Mouse (Mus musculus): Measurements from ENCODE around the gene Olfr984.

Gene Olfr984

DNA sequence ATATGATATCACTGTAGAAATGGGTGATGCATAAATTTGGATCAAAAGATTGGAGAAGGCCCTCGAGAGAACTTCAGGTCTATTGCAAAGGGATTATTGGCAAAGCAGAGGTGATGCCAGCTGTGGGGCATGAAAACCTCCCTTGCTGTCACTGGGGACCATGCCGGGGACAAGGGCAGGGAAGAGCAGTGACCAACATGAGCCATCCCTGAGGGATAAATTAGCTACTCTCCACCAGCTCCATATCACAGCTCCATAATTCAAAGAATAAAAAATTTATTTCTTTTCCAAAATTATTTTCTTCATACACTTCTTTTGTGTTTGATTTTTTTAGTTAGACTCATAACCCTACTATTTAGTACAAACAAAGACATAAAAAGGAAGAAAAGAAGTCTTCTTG is at the start of gene Olfr984:
Olfr984 (minus strand) TSS at position 101 of the 400 bp plus-strand sequence.
- H3K36me3 ChIP-seq (ENCODE audit: control insufficient read depth, insufficient read depth, low read length, poor library complexity, severe bottlenecking) = no peaks in the 10 kb centered on the region
- DNase-seq (ENCODE audit: low read depth, low spot score) = no peak
- no peaks in the 10 kb centered on the region for H3K27me3 ChIP-seq (ENCODE audit: control insufficient read depth, insufficient read depth, low read length, poor library complexity, severe bottlenecking)

GRCm38 (mm10) chr9:40155118-40155644 is 41.2 kb upstream of the Olfr984 start:
- Histone ChIP-seq H3K27me3 (ENCODE audit: control insufficient read depth, insufficient read depth, low read length, poor library complexity, severe bottlenecking) (no peaks in the 10 kb centered on the region), H3K36me3 (ENCODE audit: control insufficient read depth, insufficient read depth, low read length, poor library complexity, severe bottlenecking) (no peaks in the 10 kb centered on the region)
- DNase-seq (ENCODE audit: low read depth, low spot score) = no peak

- DNase-seq (ENCODE audit: low read depth, low spot score) = no peak
- no peaks in the 10 kb centered on the region for H3K36me3 ChIP-seq (ENCODE audit: control insufficient read depth, insufficient read depth, low read length, poor library complexity, severe bottlenecking)
- H3K27me3 ChIP-seq (ENCODE audit: control insufficient read depth, insufficient read depth, low read length, poor library complexity, severe bottlenecking) = no peaks in the 10 kb centered on the region
Measured at GRCm38 (mm10) chr9:40141544-40141943, 27.5 kb upstream of the Olfr984 start.

DNA sequence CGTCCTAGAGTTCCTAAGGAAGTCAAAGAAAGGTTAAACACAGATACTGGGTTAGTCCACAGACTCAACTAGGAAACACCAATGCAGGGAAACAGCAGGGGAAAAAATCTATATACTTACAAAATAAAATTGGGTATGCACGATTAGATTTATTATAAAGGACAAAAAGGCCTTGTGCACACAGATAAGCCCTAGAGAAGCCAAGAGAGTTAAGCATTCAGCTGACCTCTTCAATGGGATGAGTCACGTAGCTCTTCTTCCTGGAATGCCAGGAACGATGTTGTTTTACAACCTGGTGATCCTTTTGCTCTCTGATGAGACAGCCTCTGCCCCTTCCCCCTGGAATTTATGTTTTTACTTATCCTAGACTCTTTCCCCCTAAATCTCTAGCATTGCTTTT is 25.5 kb upstream of the Olfr984 start:
- DNase-seq (ENCODE audit: low read depth, low spot score) = no peak
- H3K27me3 ChIP-seq (ENCODE audit: control insufficient read depth, insufficient read depth, low read length, poor library complexity, severe bottlenecking) = no peaks in the 10 kb centered on the region
- no peaks in the 10 kb centered on the region for H3K36me3 ChIP-seq (ENCODE audit: control insufficient read depth, insufficient read depth, low read length, poor library complexity, severe bottlenecking)

DNA sequence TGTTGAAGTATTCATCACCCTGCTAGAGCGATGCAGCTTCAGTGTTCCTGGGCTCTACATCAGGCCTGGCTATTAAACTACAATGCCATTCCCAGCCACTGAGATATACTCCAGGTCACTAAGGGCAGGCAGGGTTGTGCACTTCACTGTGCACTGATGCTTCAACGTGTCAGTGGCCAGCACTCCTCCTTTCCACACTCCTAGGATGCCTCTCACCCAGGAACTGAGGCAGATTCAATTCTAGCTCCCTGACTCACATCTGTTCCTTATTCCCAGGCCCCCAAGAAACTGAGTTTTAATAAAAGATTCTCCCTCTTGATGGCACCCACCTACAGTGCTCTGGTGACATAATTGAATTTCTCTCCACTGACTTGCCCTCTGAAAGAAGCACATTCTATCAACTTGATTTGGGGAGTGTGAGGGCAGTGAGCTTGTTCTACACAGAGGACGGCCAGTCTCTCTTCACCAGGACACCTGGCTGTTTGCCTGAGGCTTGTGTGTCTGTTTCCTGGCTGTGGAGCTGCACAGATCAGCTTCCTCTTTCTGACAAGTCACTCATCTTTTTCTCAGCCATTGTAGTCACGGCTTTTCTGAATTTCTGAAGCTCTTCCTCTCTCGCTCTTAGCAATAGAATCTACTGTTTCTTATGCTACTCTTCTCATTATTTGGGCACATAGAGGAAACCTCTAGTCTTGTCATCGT is 23.1 kb upstream of the Olfr984 start:
- H3K27me3 ChIP-seq (ENCODE audit: control insufficient read depth, insufficient read depth, low read length, poor library complexity, severe bottlenecking) = no peaks in the 10 kb centered on the region
- no peaks in the 10 kb centered on the region for H3K36me3 ChIP-seq (ENCODE audit: control insufficient read depth, insufficient read depth, low read length, poor library complexity, severe bottlenecking)

GRCm38 (mm10) chr9:40130556-40130955 is 16.6 kb upstream of the Olfr984 start:
- Histone ChIP-seq H3K27me3 (ENCODE audit: control insufficient read depth, insufficient read depth, low read length, poor library complexity, severe bottlenecking) (no peaks in the 10 kb centered on the region), H3K36me3 (ENCODE audit: control insufficient read depth, insufficient read depth, low read length, poor library complexity, severe bottlenecking) (no peaks in the 10 kb centered on the region)
- no peak for DNase-seq (ENCODE audit: low read depth, low spot score)

More for the DNA sequence above, 23.1 kb upstream of the Olfr984 start:
- DNase-seq (ENCODE audit: low read depth, low spot score) = no peak

DNA sequence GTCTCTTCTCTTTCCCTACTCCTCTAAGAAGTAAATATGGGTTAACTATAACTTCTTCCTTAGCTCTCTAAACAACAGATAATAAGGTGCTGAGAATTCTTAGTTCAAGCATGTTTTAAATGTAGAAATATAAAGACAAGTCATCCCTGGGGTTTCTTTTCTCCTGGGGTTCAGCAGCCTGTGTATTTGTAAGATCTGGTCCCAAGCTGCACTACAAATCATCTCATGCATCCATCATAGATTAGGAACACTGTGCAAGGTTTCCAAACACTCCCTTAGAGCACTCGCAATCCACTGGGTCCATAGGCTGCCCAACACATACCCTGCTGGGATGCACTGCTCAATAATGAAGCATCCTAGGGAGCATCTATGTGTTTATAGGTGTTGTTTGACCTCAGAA is 16.1 kb upstream of the Olfr984 start, which contains the start of gene Olfr985:
Olfr985 (minus strand) TSS at position 101 of the 400 bp plus-strand sequence.
- DNase-seq (ENCODE audit: low read depth, low spot score) = no peak
- no peaks in the 10 kb centered on the region for H3K36me3 ChIP-seq (ENCODE audit: control insufficient read depth, insufficient read depth, low read length, poor library complexity, severe bottlenecking)
- no peaks in the 10 kb centered on the region for H3K27me3 ChIP-seq (ENCODE audit: control insufficient read depth, insufficient read depth, low read length, poor library complexity, severe bottlenecking)

GRCm38 (mm10) chr9:40117287-40117659 is 3.3 kb upstream of the Olfr984 start:
- no peak for DNase-seq (ENCODE audit: low read depth, low spot score)

DNA sequence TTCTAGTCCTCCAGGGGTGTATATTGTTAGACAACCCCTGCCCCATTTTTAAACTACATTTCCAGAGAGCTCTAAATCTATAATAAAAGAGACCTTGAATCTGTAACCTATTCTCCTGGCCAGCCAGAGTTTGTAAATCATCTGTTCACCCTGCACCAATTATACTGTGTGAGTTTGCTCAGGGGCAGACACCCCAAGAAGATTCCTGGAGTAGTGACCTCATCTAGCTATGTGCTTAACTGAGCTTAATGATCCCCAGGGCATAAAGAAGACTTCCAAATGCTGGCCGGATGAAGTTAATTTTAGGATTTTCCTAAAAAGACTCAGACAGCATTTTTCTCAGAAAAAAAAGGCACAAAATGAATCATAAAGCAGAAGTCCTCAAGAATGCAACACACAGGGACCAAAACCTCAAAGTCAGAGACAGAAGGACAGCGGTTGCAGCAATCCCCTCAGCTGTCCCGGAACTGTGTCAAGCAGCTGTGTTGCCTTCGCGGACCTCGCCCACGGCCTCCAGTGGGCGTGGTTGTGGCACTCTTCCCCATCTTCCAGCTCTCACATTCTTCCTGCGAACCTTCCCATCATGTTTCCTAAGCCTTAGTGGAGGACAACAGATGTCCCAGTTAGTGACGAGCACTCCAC is 2.8 kb upstream of the Olfr984 start:
- no peaks in the 10 kb centered on the region for H3K27me3 ChIP-seq (ENCODE audit: control insufficient read depth, insufficient read depth, low read length, poor library complexity, severe bottlenecking)
- DNase-seq (ENCODE audit: low read depth, low spot score) = no peak
- H3K36me3 ChIP-seq (ENCODE audit: control insufficient read depth, insufficient read depth, low read length, poor library complexity, severe bottlenecking) = no peaks in the 10 kb centered on the region

More at GRCm38 (mm10) chr9:40117287-40117659, 3.3 kb upstream of the Olfr984 start:
- no peaks in the 10 kb centered on the region for H3K36me3 ChIP-seq (ENCODE audit: control insufficient read depth, insufficient read depth, low read length, poor library complexity, severe bottlenecking)
- no peaks in the 10 kb centered on the region for H3K27me3 ChIP-seq (ENCODE audit: control insufficient read depth, insufficient read depth, low read length, poor library complexity, severe bottlenecking)

- no peaks in the 10 kb centered on the region for H3K36me3 ChIP-seq (ENCODE audit: control insufficient read depth, insufficient read depth, low read length, poor library complexity, severe bottlenecking)
- no peak for DNase-seq (ENCODE audit: low read depth, low spot score)
- H3K27me3 ChIP-seq (ENCODE audit: control insufficient read depth, insufficient read depth, low read length, poor library complexity, severe bottlenecking) = no peaks in the 10 kb centered on the region
Measured at GRCm38 (mm10) chr9:40094769-40095168, 19.2 kb downstream of the Olfr984 start.

DNA sequence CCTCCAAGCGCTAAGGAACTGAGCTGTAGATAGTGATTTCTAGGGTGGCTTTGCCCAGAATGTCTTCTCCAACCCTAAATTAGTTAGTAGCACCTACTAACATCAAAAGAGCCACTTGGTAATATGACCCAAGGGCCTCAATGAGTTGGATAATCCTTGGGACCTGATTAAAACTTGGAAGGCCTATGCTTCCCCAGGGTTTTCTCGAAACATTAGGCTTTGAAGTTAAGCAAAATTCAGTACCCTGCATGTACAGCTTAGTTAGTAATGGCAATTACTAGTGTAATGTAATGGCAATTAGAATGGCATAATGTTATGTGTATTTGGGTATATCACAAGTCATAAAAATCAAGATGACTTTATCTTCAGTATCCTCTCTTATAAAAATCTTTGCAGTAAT is 20.5 kb downstream of the Olfr984 start, which contains the start of gene Olfr983:
Olfr983 (minus strand) TSS at position 101 of the 400 bp plus-strand sequence.
- no peaks in the 10 kb centered on the region for H3K36me3 ChIP-seq (ENCODE audit: control insufficient read depth, insufficient read depth, low read length, poor library complexity, severe bottlenecking)
- no peak for DNase-seq (ENCODE audit: low read depth, low spot score)
- H3K27me3 ChIP-seq (ENCODE audit: control insufficient read depth, insufficient read depth, low read length, poor library complexity, severe bottlenecking) = no peaks in the 10 kb centered on the region

DNA sequence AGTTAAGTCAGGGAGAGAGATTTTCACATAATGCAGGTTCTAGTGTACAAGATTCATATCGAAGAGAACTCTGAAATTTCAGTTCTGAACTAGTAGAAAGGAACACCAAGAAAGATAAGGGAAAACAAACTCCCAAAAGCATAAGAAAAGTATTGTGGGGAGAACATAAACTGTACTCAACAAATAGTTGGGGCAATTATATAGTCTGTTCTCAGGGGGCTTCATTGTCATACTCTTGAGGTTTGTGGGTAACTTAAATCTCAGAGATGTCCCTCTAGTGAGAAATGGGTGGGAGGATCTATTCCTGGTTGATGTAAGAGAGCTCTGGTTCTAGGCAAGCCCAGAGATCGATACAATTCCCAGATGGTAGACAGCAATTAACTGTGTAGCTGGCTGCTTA is 40.5 kb downstream of the Olfr984 start, which contains the start of gene Olfr982:
Olfr982 (plus strand) TSS at position 301 of the 400 bp plus-strand sequence.
- H3K36me3 ChIP-seq (ENCODE audit: control insufficient read depth, insufficient read depth, low read length, poor library complexity, severe bottlenecking) = no peaks in the 10 kb centered on the region
- no peaks in the 10 kb centered on the region for H3K27me3 ChIP-seq (ENCODE audit: control insufficient read depth, insufficient read depth, low read length, poor library complexity, severe bottlenecking)
- no peak for DNase-seq (ENCODE audit: low read depth, low spot score)

GRCm38 (mm10) chr9:40050138-40050537 is 63.9 kb downstream of the Olfr984 start:
- DNase-seq (ENCODE audit: low read depth, low spot score) = no peak
- Histone ChIP-seq H3K36me3 (ENCODE audit: control insufficient read depth, insufficient read depth, low read length, poor library complexity, severe bottlenecking) (no peaks in the 10 kb centered on the region), H3K27me3 (ENCODE audit: control insufficient read depth, insufficient read depth, low read length, poor library complexity, severe bottlenecking) (no peaks in the 10 kb centered on the region)
